Mouse (Mus musculus): ENCODE results near the gene Entpd4b.
"Not testable (repeated sequence)": the region's sequence is repeated elsewhere in the genome, so short reads cannot be mapped to it uniquely, and the experiment has no call there.

The Entpd4b gene

DNA sequence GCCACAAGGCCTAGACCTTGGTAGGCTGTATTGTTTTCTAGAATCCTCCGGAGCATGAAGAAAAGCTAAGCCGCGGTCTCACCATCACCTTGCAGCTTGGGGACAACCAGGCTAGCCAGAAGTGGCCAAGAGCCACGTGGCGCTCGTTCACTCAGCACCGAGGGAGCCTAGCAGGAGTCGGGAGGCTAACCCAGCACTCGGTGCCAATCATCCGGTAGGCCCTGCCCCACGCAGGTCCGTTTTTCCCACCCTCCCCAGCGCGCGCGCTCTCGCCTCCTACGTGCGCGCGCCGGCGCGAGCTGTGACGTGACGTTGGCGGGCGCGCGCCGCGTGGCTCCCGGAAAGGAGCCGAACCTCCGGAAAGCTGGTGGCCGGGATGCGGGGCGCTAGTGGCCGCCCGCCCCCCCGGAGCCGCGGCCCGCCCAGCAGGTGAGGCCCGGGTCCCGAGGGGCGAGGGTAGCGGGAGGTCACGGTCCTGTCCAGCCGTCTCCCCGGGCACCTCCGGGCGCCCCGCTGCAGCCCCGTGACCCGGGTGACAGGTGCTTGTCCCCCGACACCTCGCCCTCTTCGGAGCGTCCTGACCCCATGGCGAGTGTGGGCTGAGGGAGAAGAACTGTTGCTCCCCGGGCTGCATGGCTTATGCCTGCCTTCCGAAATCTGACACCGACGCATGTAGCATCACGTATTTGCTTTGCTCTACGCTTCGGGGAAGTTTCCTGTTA is at the start of gene Entpd4b:
TSS of gene Entpd4b (plus strand) at position 315 of the 722 bp plus-strand sequence.
- DNase-seq (ENCODE audit: inconsistent age in 2 of 2, low spot score in 1 of 2): not testable (repeated sequence)

GRCm38 (mm10) chr14:69507000-69507399 is 48.2 kb upstream of the Entpd4b start:
- DNase-seq (ENCODE audit: inconsistent age in 2 of 2, low spot score in 1 of 2): not testable (repeated sequence)

GRCm38 (mm10) chr14:69512449-69512848 is 42.8 kb upstream of the Entpd4b start, which contains the start of gene Gm27179:
TSS of gene Gm27179 (minus strand) at chr14:69512549.
- not testable (repeated sequence) for DNase-seq (ENCODE audit: inconsistent age in 2 of 2, low spot score in 1 of 2)

- not testable (repeated sequence) for DNase-seq (ENCODE audit: inconsistent age in 2 of 2, low spot score in 1 of 2)
These were observed 34.4 kb upstream of the Entpd4b start for GRCm38 (mm10) chr14:69520810-69521209.

DNA sequence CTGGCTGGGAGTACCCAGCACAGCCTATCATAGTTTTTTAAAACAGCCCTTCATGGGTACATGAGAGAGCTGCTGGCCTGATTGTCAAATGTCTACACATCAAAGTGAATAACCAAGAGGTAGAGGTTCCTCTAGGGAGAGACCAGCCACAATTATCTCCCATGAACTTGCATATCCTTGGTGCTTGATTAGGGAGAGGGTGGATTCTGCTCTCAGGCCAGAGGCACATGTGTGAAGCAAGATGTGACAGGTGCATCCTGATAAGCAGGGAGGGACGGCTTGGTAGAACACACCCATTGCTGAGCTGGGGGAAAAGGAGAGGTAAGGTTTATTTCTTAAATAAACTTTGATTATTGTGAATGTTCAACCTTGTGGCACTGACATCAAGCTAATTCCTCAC is 32.2 kb upstream of the Entpd4b start:
- not testable (repeated sequence) for DNase-seq (ENCODE audit: inconsistent age in 2 of 2, low spot score in 1 of 2)

GRCm38 (mm10) chr14:69526202-69526601 is 29.0 kb upstream of the Entpd4b start:
- DNase-seq (ENCODE audit: inconsistent age in 2 of 2, low spot score in 1 of 2): not testable (repeated sequence)

GRCm38 (mm10) chr14:69536539-69536938 is 18.7 kb upstream of the Entpd4b start:
- not testable (repeated sequence) for DNase-seq (ENCODE audit: inconsistent age in 2 of 2, low spot score in 1 of 2)

DNA sequence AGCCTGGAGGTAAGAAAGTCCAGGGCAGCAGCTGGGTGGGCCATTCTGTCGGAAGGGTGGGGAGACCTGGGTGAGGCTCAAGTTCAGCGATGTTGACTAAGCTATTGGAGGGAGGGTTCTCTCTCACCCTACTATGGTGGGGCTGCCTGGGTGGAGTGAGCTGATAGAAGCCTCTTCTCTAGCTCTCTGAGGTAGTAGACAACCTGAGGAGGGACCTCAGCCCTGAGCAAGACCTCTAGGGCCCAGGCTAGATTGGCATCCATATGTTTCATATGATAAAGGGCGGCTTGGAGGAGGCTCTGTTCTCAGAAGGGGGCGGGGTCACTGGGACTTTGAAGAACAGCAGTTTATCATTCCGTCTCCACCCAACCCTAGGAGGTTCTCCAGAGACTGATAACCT is 15.1 kb upstream of the Entpd4b start:
- not testable (repeated sequence) for DNase-seq (ENCODE audit: inconsistent age in 2 of 2, low spot score in 1 of 2)

DNA sequence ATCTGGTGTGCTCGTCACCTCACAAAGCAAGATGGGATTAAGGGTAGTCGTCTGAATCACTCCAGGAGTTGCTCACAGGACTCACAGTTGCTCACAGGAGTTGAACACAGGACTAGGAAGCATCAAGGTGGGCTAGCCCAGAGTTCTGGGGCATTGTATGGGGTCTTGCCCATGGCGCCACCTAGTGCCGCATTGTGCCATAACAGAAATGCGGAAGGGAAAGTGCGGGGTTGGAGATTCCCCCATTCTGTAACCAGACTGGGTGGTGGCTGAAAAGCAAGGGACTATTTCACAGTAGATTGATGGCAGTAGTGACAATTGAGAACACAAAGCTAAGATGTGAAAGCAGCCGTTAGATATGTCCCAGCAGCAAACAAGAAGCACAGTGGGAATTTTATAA is 12.5 kb upstream of the Entpd4b start:
- DNase-seq (ENCODE audit: inconsistent age in 2 of 2, low spot score in 1 of 2): not testable (repeated sequence)

- DNase-seq (ENCODE audit: inconsistent age in 2 of 2, low spot score in 1 of 2): not testable (repeated sequence)
These were observed 11.2 kb upstream of the Entpd4b start for GRCm38 (mm10) chr14:69544033-69544432.

- DNase-seq (ENCODE audit: inconsistent age in 2 of 2, low spot score in 1 of 2): not testable (repeated sequence)
These were observed 10.2 kb upstream of the Entpd4b start for GRCm38 (mm10) chr14:69545052-69545451.

DNA sequence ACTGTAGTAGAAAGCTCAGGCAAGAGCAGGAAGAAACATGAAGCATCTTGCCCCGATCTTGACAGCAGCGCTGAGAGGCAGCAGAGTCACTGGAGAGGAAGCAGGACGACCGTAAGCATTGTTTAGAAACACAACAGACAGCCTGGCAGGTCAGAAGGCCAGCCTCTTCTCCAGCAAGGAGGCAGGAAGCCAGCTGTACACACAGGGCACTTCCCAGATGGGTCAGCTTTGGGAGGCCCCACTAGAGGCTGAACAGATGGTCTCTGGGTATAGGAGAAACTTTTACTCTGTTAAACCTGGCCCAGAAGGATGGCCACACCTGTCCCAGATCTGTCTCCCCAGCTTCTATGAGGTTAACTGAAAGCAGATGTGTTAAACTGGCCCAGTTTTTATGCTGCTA is 7.9 kb upstream of the Entpd4b start:
- not testable (repeated sequence) for DNase-seq (ENCODE audit: inconsistent age in 2 of 2, low spot score in 1 of 2)

DNA sequence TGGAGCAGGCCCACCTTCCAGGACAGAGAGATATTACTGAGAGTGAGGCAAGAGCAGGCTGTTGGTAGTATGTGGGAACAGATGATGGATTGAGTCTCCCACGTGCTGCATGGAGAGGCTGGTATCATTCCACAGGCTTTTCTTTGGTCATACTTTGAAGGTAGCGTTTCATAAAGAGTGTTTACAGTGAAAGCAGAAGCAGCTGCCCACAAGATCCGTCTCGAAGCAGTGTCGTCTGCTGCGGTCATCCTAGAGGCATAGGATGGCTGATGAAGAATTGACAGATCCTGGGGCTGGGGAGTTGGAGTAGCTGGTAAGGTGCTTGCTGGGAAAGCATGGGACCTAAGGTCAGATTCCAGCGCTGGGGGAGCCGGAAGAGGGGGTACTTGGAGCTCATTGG is 1.6 kb downstream of the Entpd4b start:
- not testable (repeated sequence) for DNase-seq (ENCODE audit: inconsistent age in 2 of 2, low spot score in 1 of 2)

DNA sequence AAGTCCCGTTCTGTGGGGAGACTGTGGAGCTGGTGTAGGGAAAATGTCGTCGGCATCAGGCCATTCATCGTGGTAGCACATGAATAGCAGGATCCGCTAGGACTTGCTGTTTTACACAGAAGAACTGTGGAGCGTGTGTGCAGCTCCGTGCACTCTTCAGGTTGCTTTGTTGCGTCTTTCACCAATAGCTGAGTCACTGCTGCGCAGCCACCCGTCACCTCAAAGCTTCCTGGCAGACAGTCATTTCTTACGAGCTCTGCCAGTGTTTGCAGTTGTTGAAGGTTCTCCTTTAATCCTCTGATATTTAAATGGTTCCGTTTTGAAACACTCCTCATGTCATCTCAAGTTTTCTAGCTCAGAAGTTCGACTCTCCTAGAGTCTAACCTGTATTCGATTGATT is 2.3 kb downstream of the Entpd4b start:
- DNase-seq (ENCODE audit: inconsistent age in 2 of 2, low spot score in 1 of 2): not testable (repeated sequence)

Measured in adrenal gland, adult (tissue).